In genomic region chr8:94172075-94172808, GRCm38 (mm10) we compare ENCODE assay signal across 7 mouse cellular contexts. TPM values are rescaled to one million over a fixed set of nuclear protein-coding genes. Genes with fewer than 3 reads are reported as not detected.
DNase-seq lines count a peak whose midpoint lies in the region; TF ChIP-seq lines count a peak whose summit lies in the region.

Gene Mt2 (plus strand): TSS chr8:94172664.

- peak; percentile 94 for DNase-seq in R1 (ENCODE audit: low read depth, low spot score)
- peak; percentile 59 to 60 for DNase-seq in cerebellum, adult 2 months
- DNase-seq in frontal cortex, adult 2 months (ENCODE audit: extremely low spot score in 1 of 2, low spot score in 1 of 2): peak in 1 of 2 experiments; percentile 76
- no peak for DNase-seq in hindbrain, embryonic 10.5 days (ENCODE audit: low spot score)
- DNase-seq in layer of hippocampus, postnatal 10 days (ENCODE audit: low spot score in 2 of 2): peak; percentile 82
- DNase-seq in lung, postnatal 14 days: peak; percentile 61
- peak; percentile 56 to 60 for DNase-seq in right cerebral cortex, adult 2 months (ENCODE audit: low spot score in 2 of 2)

- TF ChIP-seq POLR2A in cerebellum, adult 2 months (IDR thresholded peaks at IDR 0.05; ENCODE audit: borderline replicate concordance, insufficient read depth, low read length): peak; percentile 47; the same call in 1 of the 2 replicates

- H3K9me3 ChIP-seq in hindbrain, embryonic 10.5 days: no peaks in the 10 kb centered on the region

- H3K36me3 ChIP-seq in hindbrain, embryonic 10.5 days: no peaks in the 10 kb centered on the region

- TF ChIP-seq CTCF in cerebellum, adult 2 months (IDR thresholded peaks at IDR 0.05; ENCODE audit: borderline replicate concordance, insufficient read depth, low read depth, low read length): no peak

- peak within 1 kb of the TSS; percentile 54 for H3K4me3 ChIP-seq in cerebellum, adult 2 months (replicated peaks; ENCODE audit: insufficient read depth, low read depth, low read length)
- H3K4me3 ChIP-seq in hindbrain, embryonic 10.5 days: peak within 1 kb of the TSS; percentile 58

- H3K27ac ChIP-seq in cerebellum, adult 2 months (ENCODE audit: insufficient read depth, low read length): peak within 1 kb of the TSS; percentile 0; the same call in 1 of the 2 replicates
- peak within 1 kb of the TSS; percentile 74 for H3K27ac ChIP-seq in hindbrain, embryonic 10.5 days

- no peaks in the 10 kb centered on the region for H3K27me3 ChIP-seq in cerebellum, adult 2 months (ENCODE audit: control insufficient read depth, insufficient read depth, low read length)
- H3K27me3 ChIP-seq in hindbrain, embryonic 10.5 days (ENCODE audit: insufficient read depth, poor library complexity, severe bottlenecking): peaks cover 93% of the 10 kb centered on the region

- peaks cover 4% of the 10 kb centered on the region for H3K4me1 ChIP-seq in cerebellum, adult 2 months (ENCODE audit: control insufficient read depth, insufficient read depth, low read length)
- peaks cover 24% of the 10 kb centered on the region for H3K4me1 ChIP-seq in hindbrain, embryonic 10.5 days (replicated peaks)

- WGBS in cerebellum, adult 2 months: 1% methylated on average over 56 of the region's 56 CpGs
- WGBS in hindbrain, embryonic 10.5 days: under 1% methylated on average over 56 of the region's 56 CpGs

RNA-seq across cellular contexts. Expression of gene Mt2, which starts in this region (rescaled TPM):
- polyA plus RNA-seq in cerebellum, adult 2 months (2012; rRNA removed): 579 and 685 TPM in 2 replicates
- polyA plus RNA-seq in frontal cortex, adult 2 months (2012; rRNA removed): 352 and 451 TPM in 2 replicates
- 48.0 and 63.2 TPM in 2 replicates for polyA plus RNA-seq in hindbrain, embryonic 10.5 days (2016; fragmentation: Nextera tagmentation; extraction: Ambion mirVana)
- 100 to 1,000 TPM; 187 to 290 TPM for total RNA-seq in layer of hippocampus, postnatal 10 days (2021)
